Mouse (Mus musculus): ENCODE results near the gene Suclg2. TPM values are rescaled to one million over a fixed set of nuclear protein-coding genes. Genes with fewer than 3 reads are reported as not detected.

Gene Suclg2
- polyA plus RNA-seq, 1 experiment from 2014 or later: 42.9 TPM

GRCm38 (mm10) chr6:95545714-95546113, 172.9 kb downstream of the Suclg2 start:
- H3K4me1 ChIP-seq (ENCODE audit: control insufficient read depth, low read depth, low read length): no peaks in the 10 kb centered on the region
- H3K27ac ChIP-seq (ENCODE audit: low read length): no peak overlapping the region
- ATAC-seq (ENCODE audit: low read depth): no peak
- no peak overlapping the region for H3K4me3 ChIP-seq (ENCODE audit: low read depth, low read length)
- H3K27me3 ChIP-seq (ENCODE audit: control insufficient read depth, insufficient read depth, low read depth, low read length): no peaks in the 10 kb centered on the region
- no peaks in the 10 kb centered on the region for H3K36me3 ChIP-seq (ENCODE audit: control insufficient read depth, insufficient read depth)
- H3K9me3 ChIP-seq (replicated peaks; ENCODE audit: control insufficient read depth, low read length): no peaks in the 10 kb centered on the region
- no peak overlapping the region for H3K4me2 ChIP-seq (ENCODE audit: low read depth, low read length)
- no peak overlapping the region for H3K9ac ChIP-seq (ENCODE audit: low read depth, low read length)

- no peak overlapping the region for H3K4me2 ChIP-seq (ENCODE audit: low read depth, low read length)
- no peak overlapping the region for H3K4me3 ChIP-seq (ENCODE audit: low read depth, low read length)
- ATAC-seq (ENCODE audit: low read depth): no peak
- H3K27me3 ChIP-seq (ENCODE audit: control insufficient read depth, insufficient read depth, low read depth, low read length): no peaks in the 10 kb centered on the region
- H3K4me1 ChIP-seq (ENCODE audit: control insufficient read depth, low read depth, low read length): no peaks in the 10 kb centered on the region
- H3K27ac ChIP-seq (ENCODE audit: low read length): no peak overlapping the region
- no peaks in the 10 kb centered on the region for H3K9me3 ChIP-seq (replicated peaks; ENCODE audit: control insufficient read depth, low read length)
- H3K9ac ChIP-seq (ENCODE audit: low read depth, low read length): no peak overlapping the region
- WGBS (ENCODE audit: insufficient replicate concordance): 68% methylated on average over 3 of the region's 3 CpGs
- H3K36me3 ChIP-seq (ENCODE audit: control insufficient read depth, insufficient read depth): no peaks in the 10 kb centered on the region
Measured at GRCm38 (mm10) chr6:95545296-95545695, 173.3 kb downstream of the Suclg2 start.

- Histone ChIP-seq H3K9me3 (replicated peaks; ENCODE audit: control insufficient read depth, low read length) (no peaks in the 10 kb centered on the region), H3K27ac (ENCODE audit: low read length) (no peak overlapping the region), H3K4me2 (ENCODE audit: low read depth, low read length) (no peak overlapping the region), H3K4me1 (ENCODE audit: control insufficient read depth, low read depth, low read length) (no peaks in the 10 kb centered on the region), H3K36me3 (ENCODE audit: control insufficient read depth, insufficient read depth) (no peaks in the 10 kb centered on the region), H3K9ac (ENCODE audit: low read depth, low read length) (no peak overlapping the region), H3K4me3 (ENCODE audit: low read depth, low read length) (no peak overlapping the region), H3K27me3 (ENCODE audit: control insufficient read depth, insufficient read depth, low read depth, low read length) (no peaks in the 10 kb centered on the region)
- no peak for ATAC-seq (ENCODE audit: low read depth)
- 67% methylated on average over 3 of the region's 3 CpGs for WGBS (ENCODE audit: insufficient replicate concordance)
Measured at GRCm38 (mm10) chr6:95535191-95535590, 183.4 kb downstream of the Suclg2 start.

- no peaks in the 10 kb centered on the region for H3K36me3 ChIP-seq (ENCODE audit: control insufficient read depth, insufficient read depth)
- no peaks in the 10 kb centered on the region for H3K4me1 ChIP-seq (ENCODE audit: control insufficient read depth, low read depth, low read length)
- no peak for ATAC-seq (ENCODE audit: low read depth)
- no peak overlapping the region for H3K4me2 ChIP-seq (ENCODE audit: low read depth, low read length)
- no peak overlapping the region for H3K4me3 ChIP-seq (ENCODE audit: low read depth, low read length)
- H3K27ac ChIP-seq (ENCODE audit: low read length): no peak overlapping the region
- WGBS (ENCODE audit: insufficient replicate concordance): 55% methylated on average over 2 of the region's 2 CpGs
- H3K9me3 ChIP-seq (replicated peaks; ENCODE audit: control insufficient read depth, low read length): no peaks in the 10 kb centered on the region
- H3K27me3 ChIP-seq (ENCODE audit: control insufficient read depth, insufficient read depth, low read depth, low read length): no peaks in the 10 kb centered on the region
- no peak overlapping the region for H3K9ac ChIP-seq (ENCODE audit: low read depth, low read length)
Measured at GRCm38 (mm10) chr6:95519846-95520245, 198.8 kb downstream of the Suclg2 start.

- Histone ChIP-seq H3K36me3 (ENCODE audit: control insufficient read depth, insufficient read depth) (no peaks in the 10 kb centered on the region), H3K4me1 (ENCODE audit: control insufficient read depth, low read depth, low read length) (no peaks in the 10 kb centered on the region), H3K9me3 (replicated peaks; ENCODE audit: control insufficient read depth, low read length) (no peaks in the 10 kb centered on the region), H3K9ac (ENCODE audit: low read depth, low read length) (no peak overlapping the region), H3K27ac (ENCODE audit: low read length) (no peak overlapping the region), H3K4me3 (ENCODE audit: low read depth, low read length) (no peak overlapping the region), H3K27me3 (ENCODE audit: control insufficient read depth, insufficient read depth, low read depth, low read length) (no peaks in the 10 kb centered on the region), H3K4me2 (ENCODE audit: low read depth, low read length) (no peak overlapping the region)
- ATAC-seq (ENCODE audit: low read depth): no peak
- WGBS (ENCODE audit: insufficient replicate concordance): 65% methylated on average over 2 of the region's 2 CpGs
Measured at GRCm38 (mm10) chr6:95518406-95518805, 200.2 kb downstream of the Suclg2 start.

- ATAC-seq (ENCODE audit: low read depth): no peak
- Histone ChIP-seq H3K9me3 (replicated peaks; ENCODE audit: control insufficient read depth, low read length) (no peaks in the 10 kb centered on the region), H3K4me3 (ENCODE audit: low read depth, low read length) (no peak overlapping the region), H3K9ac (ENCODE audit: low read depth, low read length) (no peak overlapping the region), H3K27me3 (ENCODE audit: control insufficient read depth, insufficient read depth, low read depth, low read length) (no peaks in the 10 kb centered on the region), H3K36me3 (ENCODE audit: control insufficient read depth, insufficient read depth) (no peaks in the 10 kb centered on the region), H3K4me2 (ENCODE audit: low read depth, low read length) (no peak overlapping the region), H3K27ac (ENCODE audit: low read length) (no peak overlapping the region), H3K4me1 (ENCODE audit: control insufficient read depth, low read depth, low read length) (no peaks in the 10 kb centered on the region)
- WGBS (ENCODE audit: insufficient replicate concordance): 60% methylated on average over 5 of the region's 5 CpGs
Measured at GRCm38 (mm10) chr6:95515721-95516120, 202.9 kb downstream of the Suclg2 start.

- 78% methylated on average over 10 of the region's 10 CpGs for WGBS (ENCODE audit: insufficient replicate concordance)
Measured at GRCm38 (mm10) chr6:95514726-95515125, 203.9 kb downstream of the Suclg2 start.

GRCm38 (mm10) chr6:95511689-95512088, 206.9 kb downstream of the Suclg2 start:
- no peaks in the 10 kb centered on the region for H3K27me3 ChIP-seq (ENCODE audit: control insufficient read depth, insufficient read depth, low read depth, low read length)
- no peak overlapping the region for H3K4me2 ChIP-seq (ENCODE audit: low read depth, low read length)
- H3K9ac ChIP-seq (ENCODE audit: low read depth, low read length): no peak overlapping the region
- WGBS (ENCODE audit: insufficient replicate concordance): 74% methylated on average over 1 of the region's 1 CpGs
- no peak overlapping the region for H3K4me3 ChIP-seq (ENCODE audit: low read depth, low read length)
- H3K36me3 ChIP-seq (ENCODE audit: control insufficient read depth, insufficient read depth): no peaks in the 10 kb centered on the region
- H3K4me1 ChIP-seq (ENCODE audit: control insufficient read depth, low read depth, low read length): no peaks in the 10 kb centered on the region
- H3K27ac ChIP-seq (ENCODE audit: low read length): no peak overlapping the region
- no peaks in the 10 kb centered on the region for H3K9me3 ChIP-seq (replicated peaks; ENCODE audit: control insufficient read depth, low read length)
- no peak; the same call in 1 of the 2 replicates for ATAC-seq (ENCODE audit: low read depth)

More at GRCm38 (mm10) chr6:95514726-95515125, 203.9 kb downstream of the Suclg2 start:
- Histone ChIP-seq H3K27me3 (ENCODE audit: control insufficient read depth, insufficient read depth, low read depth, low read length) (no peaks in the 10 kb centered on the region), H3K4me3 (ENCODE audit: low read depth, low read length) (no peak overlapping the region), H3K4me1 (ENCODE audit: control insufficient read depth, low read depth, low read length) (no peaks in the 10 kb centered on the region), H3K9me3 (replicated peaks; ENCODE audit: control insufficient read depth, low read length) (no peaks in the 10 kb centered on the region), H3K36me3 (ENCODE audit: control insufficient read depth, insufficient read depth) (no peaks in the 10 kb centered on the region), H3K27ac (ENCODE audit: low read length) (no peak overlapping the region), H3K4me2 (ENCODE audit: low read depth, low read length) (no peak overlapping the region), H3K9ac (ENCODE audit: low read depth, low read length) (no peak overlapping the region)
- no peak for ATAC-seq (ENCODE audit: low read depth)

- Histone ChIP-seq H3K27ac (ENCODE audit: low read length) (no peak overlapping the region), H3K36me3 (ENCODE audit: control insufficient read depth, insufficient read depth) (no peaks in the 10 kb centered on the region), H3K4me1 (ENCODE audit: control insufficient read depth, low read depth, low read length) (no peaks in the 10 kb centered on the region), H3K9ac (ENCODE audit: low read depth, low read length) (no peak overlapping the region), H3K27me3 (ENCODE audit: control insufficient read depth, insufficient read depth, low read depth, low read length) (no peaks in the 10 kb centered on the region), H3K9me3 (replicated peaks; ENCODE audit: control insufficient read depth, low read length) (no peaks in the 10 kb centered on the region), H3K4me3 (ENCODE audit: low read depth, low read length) (no peak overlapping the region), H3K4me2 (ENCODE audit: low read depth, low read length) (no peak overlapping the region)
- 56% methylated on average over 5 of the region's 5 CpGs for WGBS (ENCODE audit: insufficient replicate concordance)
- ATAC-seq (ENCODE audit: low read depth): no peak
Measured at GRCm38 (mm10) chr6:95500771-95501170, 217.8 kb downstream of the Suclg2 start.

- no peak for ATAC-seq (ENCODE audit: low read depth)
- Histone ChIP-seq H3K4me1 (ENCODE audit: control insufficient read depth, low read depth, low read length) (no peaks in the 10 kb centered on the region), H3K27ac (ENCODE audit: low read length) (no peak overlapping the region), H3K4me2 (ENCODE audit: low read depth, low read length) (no peak overlapping the region), H3K9me3 (replicated peaks; ENCODE audit: control insufficient read depth, low read length) (no peaks in the 10 kb centered on the region), H3K9ac (ENCODE audit: low read depth, low read length) (no peak overlapping the region), H3K36me3 (ENCODE audit: control insufficient read depth, insufficient read depth) (no peaks in the 10 kb centered on the region), H3K4me3 (ENCODE audit: low read depth, low read length) (no peak overlapping the region), H3K27me3 (ENCODE audit: control insufficient read depth, insufficient read depth, low read depth, low read length) (no peaks in the 10 kb centered on the region)
- 68% methylated on average over 5 of the region's 5 CpGs for whole genome bisulfite sequencing (ENCODE audit: insufficient replicate concordance)
Measured at GRCm38 (mm10) chr6:95499639-95500038, 219.0 kb downstream of the Suclg2 start.

Measured in liver, embryonic 16.5 days (tissue).